ENCODE assay signal across 8 mouse cellular contexts in the genomic region with DNA sequence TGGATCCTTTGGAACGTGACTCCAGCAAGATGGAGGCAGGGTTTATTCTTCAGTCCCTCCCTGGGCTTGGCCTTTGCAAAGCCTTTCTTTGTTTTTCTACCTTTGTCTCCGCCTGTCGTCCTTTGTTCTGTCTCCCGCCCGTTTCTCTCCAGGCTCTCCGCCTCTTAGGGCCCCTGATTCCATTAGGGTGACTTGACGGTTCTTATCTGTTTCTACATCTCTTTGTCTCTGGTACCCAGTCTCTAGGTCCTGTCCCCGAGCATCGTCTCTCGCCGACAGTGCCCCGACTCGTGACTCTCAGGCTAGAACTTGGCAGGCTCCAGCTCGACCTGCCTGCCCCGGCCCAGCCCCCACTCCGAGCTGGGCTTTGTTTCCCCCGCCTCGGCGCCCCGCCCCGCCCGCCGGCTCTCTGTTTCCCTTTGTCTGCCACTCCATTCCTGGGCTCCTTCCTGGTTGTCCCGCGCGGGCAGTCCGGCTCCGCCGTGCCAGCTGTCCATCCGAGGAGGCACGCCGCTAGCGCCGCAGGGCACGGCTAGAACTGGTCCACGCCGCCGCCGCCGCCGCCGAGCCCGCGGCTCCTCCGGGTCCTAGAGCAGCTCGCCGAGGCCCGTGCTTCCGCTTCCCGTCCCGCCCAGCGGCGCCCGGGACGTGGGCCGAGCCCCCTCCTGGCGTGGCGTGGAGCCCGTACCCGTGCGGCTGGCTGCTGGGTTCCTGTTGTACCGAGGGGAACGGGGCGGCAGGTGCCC. TPM values are rescaled to one million over a fixed set of nuclear protein-coding genes. Genes with fewer than 3 reads are reported as not detected.
DNase-seq lines count a peak whose midpoint lies in the region; ATAC-seq and TF ChIP-seq lines count a peak whose summit lies in the region.

A gene (plus strand): TSS at position 440 of the 746 bp plus-strand sequence.
A gene (minus strand): TSS at position 509 of the 746 bp plus-strand sequence.

- peaks cover 39% of the 10 kb centered on the region for H3K36me3 ChIP-seq in ES-E14 (ENCODE audit: control insufficient read depth, insufficient read depth, low read length, poor library complexity, severe bottlenecking)
- H3K36me3 ChIP-seq in forebrain, embryonic 15.5 days = peaks cover 37% of the 10 kb centered on the region
- H3K36me3 ChIP-seq in neural tube, embryonic 14.5 days (ENCODE audit: control insufficient read depth, insufficient read depth, low read length) = peaks cover 17% of the 10 kb centered on the region

- peak; percentile 84 for DNase-seq in ES-E14 (ENCODE audit: low read depth, low spot score)
- peak; percentile 90 for DNase-seq in cerebellum, adult 11-12 months
- DNase-seq in heart, postnatal 14 days = peak; percentile 86 to 88
- peak; percentile 79 to 80 for DNase-seq in layer of hippocampus, adult 18-20 months (ENCODE audit: low spot score in 2 of 2)
- peak; percentile 88 for DNase-seq in lung, adult 2 months
- peak; percentile 88 for DNase-seq in testis, postnatal 10 days (ENCODE audit: low spot score)

- intact Hi-C loops in heart, postnatal 14 days (cut with DNase I) = no loop called here

- peaks cover 0 to 11% of the 10 kb centered on the region in 2 experiments; a peak in 2 of 4 replicates for H3K4me1 ChIP-seq in ES-E14 (ENCODE audit: control insufficient read depth in 2 of 2, insufficient read depth in 2 of 2, low read length in 2 of 2, poor library complexity in 1 of 2)
- peaks cover 44% of the 10 kb centered on the region for H3K4me1 ChIP-seq in forebrain, embryonic 15.5 days
- H3K4me1 ChIP-seq in lung, adult 2 months (ENCODE audit: control insufficient read depth, insufficient read depth, low read length) = peaks cover 5% of the 10 kb centered on the region; the same call in 1 of the 2 replicates
- H3K4me1 ChIP-seq in neural tube, embryonic 14.5 days (ENCODE audit: control insufficient read depth, insufficient read depth, low read length) = peaks cover 22% of the 10 kb centered on the region

- under 1% methylated on average over 63 of the region's 64 CpGs for WGBS in forebrain, embryonic 15.5 days
- under 1% methylated on average over 64 of the region's 64 CpGs for WGBS in lung, adult 2 months
- WGBS in neural tube, embryonic 14.5 days = 1% methylated on average over 63 of the region's 64 CpGs

- in situ Hi-C loops in ES-E14 (cut with MboI; ENCODE audit: low sequenced_read_pairs in 2 of 2, unreplicated experiment in 2 of 2) = no loop called here

- H3K9me3 ChIP-seq in ES-E14 (ENCODE audit: control insufficient read depth, insufficient read depth, low read depth, low read length) = no peaks in the 10 kb centered on the region
- no peaks in the 10 kb centered on the region for H3K9me3 ChIP-seq in forebrain, embryonic 15.5 days
- no peaks in the 10 kb centered on the region for H3K9me3 ChIP-seq in neural tube, embryonic 14.5 days (ENCODE audit: control insufficient read depth, low read length)

- peak; percentile 45; the same call in 1 of the 2 replicates for TF ChIP-seq POLR2A in lung, adult 2 months (IDR thresholded peaks at IDR 0.05; ENCODE audit: borderline replicate concordance, extremely low read depth, low read depth, low read length)

- TF ChIP-seq CTCF in lung, adult 2 months (IDR thresholded peaks at IDR 0.05; ENCODE audit: insufficient read depth, low read length) = no peak

- H3K27me3 ChIP-seq in forebrain, embryonic 15.5 days = no peaks in the 10 kb centered on the region
- H3K27me3 ChIP-seq in neural tube, embryonic 14.5 days (ENCODE audit: control insufficient read depth, insufficient read depth, low read length) = 0 out of 2 replicates have a peak, but pooled peaks cover 2% of the 10 kb centered on the region

- H3K9ac ChIP-seq in ES-E14 (ENCODE audit: insufficient read depth, low read depth, low read length, poor library complexity, severe bottlenecking) = peak within 1 kb of the TSS; percentile 85
- peak within 1 kb of the TSS; percentile 92 for H3K9ac ChIP-seq in forebrain, embryonic 15.5 days (replicated peaks)
- peak within 1 kb of the TSS; percentile 96 for H3K9ac ChIP-seq in neural tube, embryonic 14.5 days (replicated peaks; ENCODE audit: low read depth, low read length)

- H3K4me3 ChIP-seq in ES-E14 (ENCODE audit: insufficient read depth in 1 of 2, low read depth in 1 of 2, low read length in 2 of 2, poor library complexity in 1 of 2, severe bottlenecking in 1 of 2) = peak within 1 kb of the TSS; percentile 81 to 83
- peak within 1 kb of the TSS; percentile 69 for H3K4me3 ChIP-seq in forebrain, embryonic 15.5 days
- H3K4me3 ChIP-seq in lung, adult 2 months (replicated peaks; ENCODE audit: extremely low read depth, low read depth, low read length) = peak within 1 kb of the TSS; percentile 77
- H3K4me3 ChIP-seq in neural tube, embryonic 14.5 days (ENCODE audit: low read depth, low read length) = peak within 1 kb of the TSS; percentile 99

- peak; percentile 95 for ATAC-seq in forebrain, embryonic 15.5 days (replicated peaks)
- ATAC-seq in neural tube, embryonic 14.5 days (ENCODE audit: low read depth) = peak; percentile 92

- peak within 1 kb of the TSS; percentile 94 for H3K27ac ChIP-seq in ES-E14 (ENCODE audit: insufficient read depth, low read depth, low read length, poor library complexity, severe bottlenecking)
- peak within 1 kb of the TSS; percentile 100 for H3K27ac ChIP-seq in forebrain, embryonic 15.5 days (replicated peaks)
- peak within 1 kb of the TSS; percentile 98 for H3K27ac ChIP-seq in neural tube, embryonic 14.5 days (ENCODE audit: low read depth, low read length)

- H3K4me2 ChIP-seq in forebrain, embryonic 15.5 days (replicated peaks) = peak within 1 kb of the TSS; percentile 62
- H3K4me2 ChIP-seq in neural tube, embryonic 14.5 days (ENCODE audit: low read depth, low read length) = peak within 1 kb of the TSS; percentile 74

TF ChIP-seq in ES-E14, 5 proteins besides CTCF, POLR2A, EP300 and RAD21:
- TF ChIP-seq MAFK (IDR thresholded peaks at IDR 0.05; ENCODE audit: insufficient read depth, low read depth, low read length) (no peak), HCFC1 (IDR thresholded peaks at IDR 0.05; ENCODE audit: borderline replicate concordance, insufficient read depth, low read length) (peak; percentile 19)

RNA-seq across cellular contexts. Expression of the first gene that starts in this region (rescaled TPM):
- total RNA-seq in ES-E14 (2012; rRNA removed) = 55.2 and 64.7 TPM in 2 replicates
- 70.7 and 71.5 TPM in 2 replicates for polyA plus RNA-seq in forebrain, embryonic 15.5 days (2015; fragmentation: Nextera tagmentation; extraction: Ambion mirVana)
- 1 to 10 TPM; 6.9 to 7.0 TPM for total RNA-seq in heart, postnatal 14 days (2021)
- 10 to 100 TPM; 22.4 TPM for total RNA-seq in layer of hippocampus, adult 18-20 months (2021)
- polyA plus RNA-seq in lung, adult 2 months (2012; rRNA removed) = 8.9 and 11.6 TPM in 2 replicates
- polyA plus RNA-seq in neural tube, embryonic 14.5 days (2014; fragmentation: Nextera tagmentation; extraction: Ambion mirVana) = 21.5 and 24.0 TPM in 2 replicates

RNA-seq across cellular contexts. Expression of the second gene that starts in this region (rescaled TPM):
- 85.8 and 128 TPM in 2 replicates for total RNA-seq in ES-E14 (2012; rRNA removed)
- 21.8 and 27.8 TPM in 2 replicates for polyA plus RNA-seq in forebrain, embryonic 15.5 days (2015; fragmentation: Nextera tagmentation; extraction: Ambion mirVana)
- 10 to 100 TPM in 1 of 2 experiments, 1 to 10 TPM in 1; 7.5 to 18.8 TPM for total RNA-seq in heart, postnatal 14 days (2021)
- 1 to 10 TPM; 5.9 to 7.9 TPM for total RNA-seq in layer of hippocampus, adult 18-20 months (2021)
- polyA plus RNA-seq in lung, adult 2 months (2012; rRNA removed) = 26.5 and 28.5 TPM in 2 replicates
- 7.2 and 9.1 TPM in 2 replicates for polyA plus RNA-seq in neural tube, embryonic 14.5 days (2014; fragmentation: Nextera tagmentation; extraction: Ambion mirVana)

Comparison
In these comparisons a context has a peak if more than half of its experiments do, and no peak if none do; other contexts are left out.
1. Peak in every context shown above with its lines: DNase-seq, ATAC-seq, H3K4me3 ChIP-seq and H3K27ac ChIP-seq.